Mouse (Mus musculus) mature B cell (primary cell): ENCODE measurements around the gene Meioc.
"Not testable (repeated sequence)": the region's sequence is repeated elsewhere in the genome, so short reads cannot be mapped to it uniquely, and the experiment has no call there.

Experiments
- in situ Hi-C: fragments of 300-500 bp; cut with MboI; formaldehyde crosslinking; loops from 2 replicates; pipeline ENCODE4 v1.14.3; 2019

The Meioc gene

GRCm38 (mm10) chr11:102665637-102666435 lies 2.3 kb downstream of the Meioc start:
- in situ Hi-C loops: no loop called here

- in situ Hi-C loops: no loop called here
Measured at GRCm38 (mm10) chr11:102690162-102690561, 26.6 kb downstream of the Meioc start.

GRCm38 (mm10) chr11:102695289-102695688 lies 31.8 kb downstream of the Meioc start:
- in situ Hi-C loops: no loop called here

GRCm38 (mm10) chr11:102697338-102698017 lies 34.0 kb downstream of the Meioc start, which contains the start of gene Ccdc43:
Gene Ccdc43 (minus strand): TSS chr11:102697782.
- in situ Hi-C loops: no loop called here

- in situ Hi-C loops: no loop called here
Measured at GRCm38 (mm10) chr11:102698018-102698476, 34.5 kb downstream of the Meioc start.

- in situ Hi-C loops: not testable (repeated sequence)
Measured at GRCm38 (mm10) chr11:102702206-102702605, 38.7 kb downstream of the Meioc start.

GRCm38 (mm10) chr11:102712411-102712810 lies 48.9 kb downstream of the Meioc start:
- in situ Hi-C loops: no loop called here

- in situ Hi-C loops: not testable (repeated sequence)
Measured at GRCm38 (mm10) chr11:102714578-102714977, 51.1 kb downstream of the Meioc start.

- in situ Hi-C loops: no loop called here
Measured at GRCm38 (mm10) chr11:102716135-102716534, 52.6 kb downstream of the Meioc start.

- in situ Hi-C loops: no loop called here
Measured at GRCm38 (mm10) chr11:102725574-102725973, 62.1 kb downstream of the Meioc start.

GRCm38 (mm10) chr11:102728614-102729013 lies 65.1 kb downstream of the Meioc start:
- in situ Hi-C loops: no loop called here

- in situ Hi-C loops: no loop called here
Measured at GRCm38 (mm10) chr11:102729835-102730234, 66.3 kb downstream of the Meioc start.

GRCm38 (mm10) chr11:102731366-102731765 lies 67.8 kb downstream of the Meioc start:
- in situ Hi-C loops: no loop called here
